In genomic region chr17:25984556-25985305, GRCm38 (mm10) we compare ENCODE assay signal across 8 mouse cellular contexts. TPM values are rescaled to one million over a fixed set of nuclear protein-coding genes. Genes with fewer than 3 reads are reported as not detected.
DNase-seq lines count a peak whose midpoint lies in the region; ATAC-seq and TF ChIP-seq lines count a peak whose summit lies in the region.

No protein-coding gene starts in this region.

- no peaks in the 10 kb centered on the region for H3K9me3 ChIP-seq in lung, embryonic 15.5 days
- H3K9me3 ChIP-seq in hindbrain, embryonic 12.5 days (replicated peaks): no peaks in the 10 kb centered on the region

- ATAC-seq in lung, embryonic 15.5 days (ENCODE audit: borderline replicate concordance, extremely low read depth, low FRiP score, low TSS enrichment): no peak
- no peak for ATAC-seq in hindbrain, embryonic 12.5 days (ENCODE audit: low FRiP score)

- WGBS in lung, embryonic 15.5 days: 9% methylated on average over 17 of the region's 17 CpGs
- 13% methylated on average over 17 of the region's 17 CpGs for WGBS in hindbrain, embryonic 12.5 days

- H3K27me3 ChIP-seq in lung, embryonic 15.5 days: no peaks in the 10 kb centered on the region
- no peaks in the 10 kb centered on the region for H3K27me3 ChIP-seq in hindbrain, embryonic 12.5 days

- no peak for TF ChIP-seq POLR2A in cortical plate, adult 2 months (IDR thresholded peaks at IDR 0.05; ENCODE audit: extremely low read depth, insufficient read depth, low read length)

- peak overlapping the region; percentile 79 for H3K4me2 ChIP-seq in lung, embryonic 15.5 days
- peak overlapping the region; percentile 74 for H3K4me2 ChIP-seq in hindbrain, embryonic 12.5 days (replicated peaks)

- no peak for TF ChIP-seq CTCF in cortical plate, adult 2 months (IDR thresholded peaks at IDR 0.05; ENCODE audit: extremely low read depth, insufficient read depth, low read length)

- DNase-seq in lung, postnatal 10 days: no peak
- peak; percentile 4 for DNase-seq in mesoderm, embryonic 11.5 days (ENCODE audit: low read depth, low spot score)
- no peak for DNase-seq in spleen, postnatal 14 days (ENCODE audit: low spot score in 2 of 2)
- DNase-seq in adipocyte (ENCODE audit: low spot score): no peak
- no peak for DNase-seq in kidney, adult 11 months

- peak overlapping the region; percentile 79 for H3K4me3 ChIP-seq in lung, embryonic 15.5 days
- peak overlapping the region; percentile 41 for H3K4me3 ChIP-seq in cortical plate, adult 2 months (ENCODE audit: insufficient read depth, low read length)
- peak overlapping the region; percentile 84 for H3K4me3 ChIP-seq in hindbrain, embryonic 12.5 days

- peak overlapping the region; percentile 72 for H3K9ac ChIP-seq in lung, embryonic 15.5 days
- peak overlapping the region; percentile 91 for H3K9ac ChIP-seq in hindbrain, embryonic 12.5 days

- H3K4me1 ChIP-seq in lung, embryonic 15.5 days: peaks cover 26% of the 10 kb centered on the region
- peaks cover 10% of the 10 kb centered on the region for H3K4me1 ChIP-seq in cortical plate, adult 2 months (ENCODE audit: control insufficient read depth, insufficient read depth, low read length)
- H3K4me1 ChIP-seq in hindbrain, embryonic 12.5 days: peaks cover 29% of the 10 kb centered on the region

- H3K36me3 ChIP-seq in lung, embryonic 15.5 days: peaks cover 3% of the 10 kb centered on the region; the same call in 1 of the 2 replicates
- H3K36me3 ChIP-seq in hindbrain, embryonic 12.5 days: peaks cover 23% of the 10 kb centered on the region

- peak overlapping the region; percentile 72 for H3K27ac ChIP-seq in lung, embryonic 15.5 days
- peak overlapping the region; percentile 68 for H3K27ac ChIP-seq in cortical plate, adult 2 months (ENCODE audit: insufficient read depth, low read length)
- peak overlapping the region; percentile 91 for H3K27ac ChIP-seq in hindbrain, embryonic 12.5 days

RNA-seq across cellular contexts. Expression of gene Capn15, which starts 0.9 kb away (rescaled TPM):
- polyA plus RNA-seq in lung, embryonic 15.5 days (2015; fragmentation: Nextera tagmentation; extraction: Ambion mirVana): 20.8 and 21.9 TPM in 2 replicates
- 45.8 and 48.0 TPM in 2 replicates for polyA plus RNA-seq in cortical plate, adult 2 months (2012; rRNA removed)
- polyA plus RNA-seq in hindbrain, embryonic 12.5 days (2016; fragmentation: Nextera tagmentation; extraction: Ambion mirVana): 32.5 and 32.6 TPM in 2 replicates

RNA-seq across cellular contexts. Expression of gene A930017K11Rik, which starts 32.4 kb away (rescaled TPM):
- polyA plus RNA-seq in lung, embryonic 15.5 days (2015; fragmentation: Nextera tagmentation; extraction: Ambion mirVana): 0.09 TPM in 1 of 2 replicates, not detected in the other
- polyA plus RNA-seq in cortical plate, adult 2 months (2012; rRNA removed): 0.79 and 0.92 TPM in 2 replicates
- 0.17 and 0.18 TPM in 2 replicates for polyA plus RNA-seq in hindbrain, embryonic 12.5 days (2016; fragmentation: Nextera tagmentation; extraction: Ambion mirVana)

RNA-seq across cellular contexts. Expression of gene Nhlrc4, which starts 40.0 kb away (rescaled TPM):
- polyA plus RNA-seq in lung, embryonic 15.5 days (2015; fragmentation: Nextera tagmentation; extraction: Ambion mirVana): 0.51 TPM in 1 of 2 replicates, not detected in the other
- 1.1 and 1.9 TPM in 2 replicates for polyA plus RNA-seq in cortical plate, adult 2 months (2012; rRNA removed)
- polyA plus RNA-seq in hindbrain, embryonic 12.5 days (2016; fragmentation: Nextera tagmentation; extraction: Ambion mirVana): 0.27 TPM in 1 of 2 replicates, not detected in the other

RNA-seq across cellular contexts. Expression of gene Pigq, which starts 40.0 kb away (rescaled TPM):
- 62.7 and 65.0 TPM in 2 replicates for polyA plus RNA-seq in lung, embryonic 15.5 days (2015; fragmentation: Nextera tagmentation; extraction: Ambion mirVana)
- polyA plus RNA-seq in cortical plate, adult 2 months (2012; rRNA removed): 156 and 159 TPM in 2 replicates
- polyA plus RNA-seq in hindbrain, embryonic 12.5 days (2016; fragmentation: Nextera tagmentation; extraction: Ambion mirVana): 53.6 and 57.5 TPM in 2 replicates
